Mouse (Mus musculus): ENCODE results near the gene Ptprcap. TPM values are rescaled to one million over a fixed set of nuclear protein-coding genes. Genes with fewer than 3 reads are reported as not detected.

The Ptprcap gene
- polyA plus RNA-seq, 1 experiment from 2014 or later = 0.53 TPM

DNA sequence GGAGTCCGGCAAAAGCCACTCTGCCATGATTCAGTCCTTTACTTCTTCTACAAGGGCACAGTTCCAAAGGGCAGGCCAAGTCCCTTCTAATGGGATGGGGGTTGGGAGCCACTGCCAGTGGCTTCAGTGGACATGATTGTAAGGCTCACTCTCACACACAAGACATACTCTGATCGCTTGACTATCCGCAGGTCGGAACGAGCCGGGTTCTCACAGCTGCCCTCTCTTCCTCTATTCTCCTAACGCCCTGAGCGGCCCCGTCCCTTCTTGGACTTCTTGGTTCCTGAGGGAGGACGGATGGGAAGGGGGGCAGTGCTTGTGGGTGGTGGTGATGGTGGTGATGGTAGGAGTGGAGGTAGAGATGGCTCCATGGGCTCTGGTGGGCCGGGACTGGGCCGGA lies 3.4 kb downstream of the Ptprcap start:
- H3K79me2 ChIP-seq (ENCODE audit: inconsistent target) = no peaks in the 10 kb centered on the region
- no peak overlapping the region for H3K27ac ChIP-seq
- 89% methylated on average over 11 of the region's 12 CpGs for WGBS (ENCODE audit: missing documents)
- H3K36me3 ChIP-seq (ENCODE audit: inconsistent target) = peaks cover 63% of the 10 kb centered on the region
- no peak overlapping the region for H3K4me3 ChIP-seq (ENCODE audit: inconsistent target)

DNA sequence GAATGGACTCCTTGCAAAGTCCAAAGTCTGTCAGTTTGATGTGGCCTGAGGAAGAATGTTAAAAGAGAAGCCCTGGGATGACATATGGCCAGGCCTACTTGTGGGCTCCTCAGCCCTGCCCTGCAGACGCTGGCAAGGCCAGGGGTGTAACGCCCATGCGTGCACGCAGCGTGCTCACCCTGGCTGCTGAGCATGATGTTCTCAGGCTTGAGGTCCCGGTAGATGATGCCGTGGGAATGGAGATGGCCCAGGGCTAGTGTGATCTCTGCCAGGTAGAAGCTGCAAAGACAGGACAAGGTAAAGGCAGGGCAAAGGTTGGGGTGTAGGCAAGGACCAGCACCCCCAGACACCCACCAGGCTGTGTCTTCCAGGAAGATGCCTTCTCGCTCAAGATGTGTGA lies 5.6 kb downstream of the Ptprcap start:
- Histone ChIP-seq H3K79me2 (ENCODE audit: inconsistent target) (peaks cover 12% of the 10 kb centered on the region; the same call in 1 of the 2 replicates), H3K36me3 (ENCODE audit: inconsistent target) (peaks cover 42% of the 10 kb centered on the region), H3K4me3 (ENCODE audit: inconsistent target) (no peak overlapping the region), H3K27ac (no peak overlapping the region)
- WGBS (ENCODE audit: missing documents) = 93% methylated on average over 8 of the region's 8 CpGs

DNA sequence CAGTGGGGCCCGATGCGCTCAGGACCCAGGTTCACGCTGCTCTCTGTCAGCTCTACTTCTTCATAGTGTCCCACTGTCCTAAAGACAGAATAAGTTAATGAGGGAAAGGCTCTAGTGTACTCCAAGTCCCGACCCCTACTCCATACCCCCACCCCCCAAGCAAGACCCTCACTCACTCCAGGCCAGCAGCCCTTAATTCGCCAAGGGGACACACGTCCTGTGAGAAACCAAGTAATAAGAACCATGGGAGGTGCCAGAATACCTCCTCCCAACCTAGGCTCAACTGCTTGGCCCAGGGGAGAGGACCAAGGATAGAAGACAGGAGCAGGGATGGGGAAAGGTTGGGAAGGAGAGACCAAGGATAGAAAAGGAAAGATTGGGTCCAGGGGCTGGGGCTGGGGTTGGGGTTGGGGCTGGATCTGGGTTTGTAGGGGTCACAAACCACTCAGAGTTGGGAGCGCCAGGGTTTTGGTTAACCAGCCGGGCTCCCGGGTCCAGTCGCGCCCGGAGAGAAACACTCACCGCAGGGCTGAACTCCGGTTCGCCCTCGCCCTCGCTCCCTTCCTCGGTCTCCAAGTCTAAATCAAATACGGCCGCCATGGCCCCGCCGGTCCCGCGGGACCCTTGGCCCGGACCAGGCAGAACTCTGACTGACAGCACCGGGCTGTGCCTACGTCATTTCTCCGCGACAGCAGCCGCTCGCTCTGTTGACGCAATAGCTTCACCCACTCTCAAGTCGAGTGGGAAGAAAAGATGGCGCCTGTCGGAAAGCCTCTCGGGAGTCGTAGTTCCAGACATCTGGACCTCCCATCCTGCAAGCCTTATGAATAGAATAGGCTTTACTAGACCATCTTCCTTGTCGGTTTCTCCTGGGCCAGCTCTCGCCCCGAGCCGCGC lies 9.5 kb downstream of the Ptprcap start, which contains the start of gene Rps6kb2:
Gene Rps6kb2, minus strand, starts transcription at position 709 of the 897 bp plus-strand sequence.
- peaks cover 30% of the 10 kb centered on the region for H3K36me3 ChIP-seq (ENCODE audit: inconsistent target)
- peak within 1 kb of the TSS; percentile 84 for H3K4me3 ChIP-seq (ENCODE audit: inconsistent target)
- peak within 1 kb of the TSS; percentile 36 for H3K27ac ChIP-seq
- 9% methylated on average over 42 of the region's 42 CpGs for WGBS (ENCODE audit: missing documents)
- H3K79me2 ChIP-seq (ENCODE audit: inconsistent target) = peaks cover 12% of the 10 kb centered on the region; the same call in 1 of the 2 replicates

DNA sequence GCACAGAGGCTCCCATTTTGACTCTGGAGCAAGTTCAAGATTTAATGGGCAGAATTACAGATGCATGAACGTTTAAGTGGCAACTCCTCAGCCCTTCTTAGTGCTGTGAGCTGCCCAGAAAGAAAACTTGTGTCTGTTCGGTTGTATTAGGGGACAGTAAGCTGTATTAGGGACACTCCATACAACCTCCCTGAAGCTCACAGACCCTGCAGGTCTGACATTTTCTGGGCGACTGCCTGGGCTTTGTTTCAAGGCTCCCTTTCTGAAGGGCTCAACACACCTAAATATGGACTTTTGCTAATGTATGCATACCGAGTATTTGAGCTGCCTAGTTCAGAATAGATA lies 10.1 kb downstream of the Ptprcap start:
- H3K4me3 ChIP-seq (ENCODE audit: inconsistent target) = peak overlapping the region; percentile 84
- H3K27ac ChIP-seq = peak overlapping the region; percentile 36
- H3K79me2 ChIP-seq (ENCODE audit: inconsistent target) = peaks cover 12% of the 10 kb centered on the region; the same call in 1 of the 2 replicates
- peaks cover 25% of the 10 kb centered on the region for H3K36me3 ChIP-seq (ENCODE audit: inconsistent target)
- WGBS (ENCODE audit: missing documents) = 39% methylated on average over 4 of the region's 4 CpGs

DNA sequence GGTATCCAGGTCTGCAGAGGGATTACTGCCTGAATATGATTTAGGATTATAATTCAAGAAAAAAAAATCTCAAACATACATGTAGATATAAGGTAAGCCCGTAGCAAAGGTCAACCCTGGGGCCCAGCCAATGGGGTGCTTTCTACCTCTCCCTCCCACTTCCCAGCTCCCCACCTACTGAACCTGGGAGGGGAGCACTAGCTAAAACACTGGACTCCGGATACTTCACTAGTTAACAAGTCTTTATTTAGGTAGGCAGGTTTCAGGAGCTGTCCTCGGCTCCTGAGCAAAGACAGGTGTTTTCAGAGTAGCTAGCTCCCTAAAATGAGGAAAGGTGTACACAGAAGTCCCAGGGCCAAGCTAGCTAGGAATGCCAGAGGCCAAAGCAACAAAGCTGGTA lies 10.7 kb downstream of the Ptprcap start:
- H3K79me2 ChIP-seq (ENCODE audit: inconsistent target) = peaks cover 12% of the 10 kb centered on the region; the same call in 1 of the 2 replicates
- H3K36me3 ChIP-seq (ENCODE audit: inconsistent target) = peaks cover 19% of the 10 kb centered on the region
- H3K4me3 ChIP-seq (ENCODE audit: inconsistent target) = no peak overlapping the region
- peak overlapping the region; percentile 7; the same call in 1 of the 2 replicates for H3K27ac ChIP-seq
- WGBS (ENCODE audit: missing documents) = 92% methylated on average over 3 of the region's 3 CpGs

DNA sequence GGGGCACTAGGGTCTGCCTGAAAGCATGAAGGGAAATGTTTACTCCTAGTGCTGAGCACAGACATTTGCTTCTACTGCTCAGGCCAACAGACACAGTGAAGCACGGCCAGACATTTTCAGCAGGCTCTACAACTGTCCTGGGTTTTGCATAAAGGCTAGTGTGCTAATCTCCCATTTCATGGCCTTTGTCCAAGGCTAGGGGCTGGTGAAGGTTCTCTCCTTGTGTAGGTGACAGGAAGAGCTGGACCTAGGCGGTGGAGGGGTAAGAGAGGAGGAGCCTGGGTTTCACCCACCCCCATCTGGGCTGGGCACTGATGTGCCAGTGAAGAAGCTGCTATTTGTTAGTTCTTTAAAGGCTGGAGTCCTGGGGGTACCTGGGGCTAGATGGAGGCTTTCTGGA lies 11.3 kb downstream of the Ptprcap start:
- 0 out of 2 replicates have a peak overlapping the region, but pooled peaks have one; percentile 7 for H3K27ac ChIP-seq
- no peak overlapping the region for H3K4me3 ChIP-seq (ENCODE audit: inconsistent target)
- peaks cover 13% of the 10 kb centered on the region for H3K36me3 ChIP-seq (ENCODE audit: inconsistent target)
- H3K79me2 ChIP-seq (ENCODE audit: inconsistent target) = peaks cover 12% of the 10 kb centered on the region; the same call in 1 of the 2 replicates
- 37% methylated on average over 2 of the region's 2 CpGs for WGBS (ENCODE audit: missing documents)

DNA sequence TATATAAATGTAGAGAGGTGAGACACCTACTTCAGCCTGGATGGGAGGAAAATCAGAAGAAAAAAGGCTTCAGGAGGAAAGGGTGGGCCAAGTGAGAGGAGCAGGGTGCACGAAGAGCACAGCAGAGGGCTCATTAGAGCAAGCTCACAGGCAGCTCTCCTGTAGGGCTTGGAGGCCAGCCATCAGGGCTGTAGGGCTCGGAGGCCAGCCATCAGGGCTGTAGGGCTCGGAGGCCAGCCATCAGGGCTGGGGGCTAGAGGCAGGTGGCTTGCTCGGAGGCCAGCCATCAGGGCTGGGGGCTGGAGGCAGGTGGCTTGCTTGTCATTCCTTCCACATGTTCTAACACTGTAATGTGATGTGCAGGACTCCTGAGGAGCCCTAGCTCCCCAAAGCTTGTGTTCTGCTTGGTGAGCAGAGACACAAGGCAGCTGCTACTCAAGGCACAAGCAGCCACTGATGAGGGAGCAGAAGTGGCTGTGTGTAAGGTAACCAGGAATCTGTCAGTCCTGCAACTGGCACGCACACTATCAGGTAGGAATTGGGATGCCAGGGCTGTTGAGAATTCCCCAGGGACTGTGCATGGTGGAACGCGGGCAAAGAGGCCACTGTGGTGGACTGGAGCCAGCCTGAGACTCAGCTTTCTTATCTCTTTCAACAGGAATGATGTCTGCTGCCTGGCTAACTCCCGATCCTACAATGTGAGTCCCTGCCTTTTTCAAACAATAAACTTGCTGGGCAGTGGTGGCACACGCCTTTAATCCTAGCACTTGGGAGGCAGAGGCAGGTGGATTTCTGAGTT lies 13.5 kb downstream of the Ptprcap start:
- Histone ChIP-seq H3K27ac (no peak overlapping the region), H3K4me3 (ENCODE audit: inconsistent target) (no peak overlapping the region), H3K79me2 (ENCODE audit: inconsistent target) (peaks cover 11% of the 10 kb centered on the region; the same call in 1 of the 2 replicates), H3K36me3 (ENCODE audit: inconsistent target) (no peaks in the 10 kb centered on the region)
- 95% methylated on average over 9 of the region's 9 CpGs for WGBS (ENCODE audit: missing documents)

DNA sequence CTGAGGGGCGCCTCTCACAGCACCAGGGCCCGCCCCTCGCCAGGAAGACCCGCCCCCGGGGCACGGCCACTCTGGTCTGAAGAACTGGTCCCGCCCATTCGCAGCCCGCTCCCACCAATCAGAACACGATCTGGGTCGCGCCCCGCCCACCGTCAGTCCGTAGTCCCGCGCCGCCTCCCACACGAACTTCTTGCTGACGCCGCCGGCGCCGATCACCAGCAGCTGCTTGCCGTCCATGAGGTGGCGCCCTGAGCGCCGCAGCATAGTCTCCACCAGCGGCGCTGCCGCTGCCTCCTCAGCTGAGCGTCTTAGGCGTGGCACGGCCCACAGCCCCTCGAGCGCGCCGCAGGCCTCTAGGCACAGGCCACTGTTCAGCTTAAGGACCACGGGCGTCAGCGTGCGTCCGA lies 16.0 kb downstream of the Ptprcap start:
- WGBS (ENCODE audit: missing documents) = under 1% methylated on average over 40 of the region's 43 CpGs
- no peak overlapping the region for H3K27ac ChIP-seq
- peak overlapping the region; percentile 21; the same call in 1 of the 2 replicates for H3K4me3 ChIP-seq (ENCODE audit: inconsistent target)
- no peaks in the 10 kb centered on the region for H3K36me3 ChIP-seq (ENCODE audit: inconsistent target)
- H3K79me2 ChIP-seq (ENCODE audit: inconsistent target) = no peaks in the 10 kb centered on the region

DNA sequence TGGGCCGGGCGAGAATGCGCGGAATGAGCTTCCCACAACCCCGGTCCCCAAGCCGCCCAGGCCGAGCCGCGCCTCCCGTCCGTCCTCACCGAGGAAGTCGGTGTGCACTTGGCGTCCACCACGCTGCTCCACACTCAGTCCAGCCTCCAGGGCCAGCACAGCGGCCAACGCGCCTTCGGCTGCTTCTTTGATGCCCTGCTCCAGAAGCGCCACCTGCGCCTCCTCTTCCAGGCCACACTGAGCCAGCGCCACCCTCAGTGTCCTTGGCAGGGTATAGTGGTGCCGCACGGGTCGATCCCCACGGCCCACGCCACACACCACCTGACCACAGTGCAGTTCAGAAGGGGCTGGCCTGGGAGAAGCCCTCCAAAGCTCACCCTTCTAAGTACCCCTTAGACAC lies 16.4 kb downstream of the Ptprcap start:
- WGBS (ENCODE audit: missing documents) = 12% methylated on average over 27 of the region's 27 CpGs
- Histone ChIP-seq H3K27ac (0 out of 2 replicates have a peak overlapping the region, but pooled peaks have one; percentile 4), H3K4me3 (ENCODE audit: inconsistent target) (peak overlapping the region; percentile 1; the same call in 1 of the 2 replicates), H3K36me3 (ENCODE audit: inconsistent target) (no peaks in the 10 kb centered on the region), H3K79me2 (ENCODE audit: inconsistent target) (no peaks in the 10 kb centered on the region)

DNA sequence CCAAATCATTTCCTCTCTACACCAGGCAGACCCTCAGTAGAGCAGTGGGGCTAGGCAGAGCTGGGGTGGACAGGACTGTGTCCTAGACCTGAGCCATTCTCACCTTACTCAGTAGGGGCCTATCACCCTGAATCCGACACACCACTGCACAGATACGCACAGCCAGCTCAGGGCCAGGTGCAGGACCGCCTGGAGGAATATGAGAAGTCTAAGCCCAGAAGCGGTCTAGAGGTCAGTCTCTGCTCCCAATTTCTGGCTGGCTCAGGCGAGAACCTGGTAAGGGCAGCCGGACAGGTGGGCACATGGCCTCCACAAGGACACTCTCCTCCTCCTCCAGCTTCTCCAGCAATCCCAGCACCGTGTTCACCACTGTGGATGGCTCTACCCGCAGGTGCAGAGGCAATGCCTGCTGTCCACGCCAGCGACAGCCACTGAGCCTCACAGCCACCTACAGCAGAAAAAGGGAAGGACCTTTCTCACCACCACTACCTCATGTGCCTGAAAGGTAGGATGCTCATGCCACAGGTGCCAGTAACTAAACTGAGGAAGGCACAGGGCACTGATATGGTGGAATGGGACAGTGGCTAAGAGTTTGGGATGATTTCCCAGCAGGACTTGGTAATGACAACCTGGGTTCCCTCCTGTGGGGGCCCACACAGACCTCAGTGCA lies 17.5 kb downstream of the Ptprcap start:
- WGBS (ENCODE audit: missing documents) = 91% methylated on average over 10 of the region's 10 CpGs
- H3K4me3 ChIP-seq (ENCODE audit: inconsistent target) = no peak overlapping the region
- H3K36me3 ChIP-seq (ENCODE audit: inconsistent target) = no peaks in the 10 kb centered on the region
- H3K79me2 ChIP-seq (ENCODE audit: inconsistent target) = no peaks in the 10 kb centered on the region
- H3K27ac ChIP-seq = no peak overlapping the region

DNA sequence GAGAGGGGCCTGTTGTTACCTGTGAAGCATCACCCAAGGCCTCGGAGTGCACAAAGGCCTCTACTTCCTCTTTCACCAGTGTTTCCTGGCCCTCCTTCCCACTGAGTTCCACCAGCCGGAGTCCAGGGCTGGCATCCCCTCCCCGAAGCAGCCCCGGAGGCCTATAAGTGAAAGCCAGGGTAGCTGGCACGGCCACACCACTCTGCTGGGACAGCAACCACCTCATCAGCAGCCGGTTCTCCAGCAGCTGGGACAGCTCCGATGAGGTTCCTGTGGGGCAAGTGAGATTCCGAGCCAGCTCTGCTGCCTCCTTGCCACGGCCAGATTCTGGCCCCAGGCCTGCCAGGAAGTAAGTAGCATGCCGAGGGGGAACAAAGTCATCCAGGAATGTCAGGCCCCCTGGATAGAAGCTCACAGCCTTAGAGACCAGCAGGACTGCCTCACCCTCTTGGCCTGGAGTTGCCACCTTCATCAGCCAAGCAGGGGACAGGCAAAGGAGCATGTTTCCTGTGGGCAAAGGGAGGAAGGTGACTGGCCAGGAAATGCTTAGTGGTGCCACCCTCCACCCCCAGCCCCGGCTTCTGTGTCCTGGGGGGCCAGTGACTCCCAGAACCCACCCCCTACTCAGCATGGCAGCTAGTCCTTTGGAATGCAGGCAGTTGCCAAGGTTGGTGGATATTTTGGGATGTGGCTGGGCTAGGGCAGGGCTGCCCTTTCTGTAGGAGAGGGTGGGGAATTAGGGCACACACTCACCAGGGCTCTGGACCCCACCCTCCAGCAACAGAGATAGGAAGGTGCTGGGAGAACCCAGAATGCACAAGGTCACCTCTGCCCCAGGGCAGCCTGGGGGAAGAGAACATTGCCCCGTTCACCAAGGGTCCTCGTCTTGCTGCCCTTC lies 18.2 kb downstream of the Ptprcap start:
- Histone ChIP-seq H3K36me3 (ENCODE audit: inconsistent target) (no peaks in the 10 kb centered on the region), H3K4me3 (ENCODE audit: inconsistent target) (no peak overlapping the region), H3K27ac (no peak overlapping the region), H3K79me2 (ENCODE audit: inconsistent target) (no peaks in the 10 kb centered on the region)
- 48% methylated on average over 13 of the region's 13 CpGs for WGBS (ENCODE audit: missing documents)

DNA sequence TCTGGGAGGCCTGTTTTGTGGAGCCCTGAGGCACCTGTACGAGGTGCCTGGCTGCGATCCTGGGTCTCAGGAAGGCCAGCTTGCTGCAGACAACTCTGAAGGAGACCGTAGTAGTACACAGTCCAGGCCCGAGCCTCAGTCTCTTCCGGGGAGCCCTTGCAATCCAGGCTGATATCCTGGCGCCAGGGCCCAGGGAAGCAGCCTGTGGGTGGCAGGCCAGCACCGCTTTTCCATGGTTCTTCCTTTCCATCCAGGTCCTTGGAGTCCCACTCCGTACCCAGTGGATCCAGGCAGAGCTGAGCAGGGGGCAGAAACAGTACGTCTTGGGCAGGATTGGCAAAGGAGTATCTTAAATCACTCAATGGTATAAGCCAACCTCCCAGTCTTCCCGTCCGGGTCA lies 19.5 kb downstream of the Ptprcap start:
- Histone ChIP-seq H3K27ac (no peak overlapping the region), H3K79me2 (ENCODE audit: inconsistent target) (no peaks in the 10 kb centered on the region), H3K36me3 (ENCODE audit: inconsistent target) (no peaks in the 10 kb centered on the region), H3K4me3 (ENCODE audit: inconsistent target) (no peak overlapping the region)
- 89% methylated on average over 11 of the region's 11 CpGs for WGBS (ENCODE audit: missing documents)

DNA sequence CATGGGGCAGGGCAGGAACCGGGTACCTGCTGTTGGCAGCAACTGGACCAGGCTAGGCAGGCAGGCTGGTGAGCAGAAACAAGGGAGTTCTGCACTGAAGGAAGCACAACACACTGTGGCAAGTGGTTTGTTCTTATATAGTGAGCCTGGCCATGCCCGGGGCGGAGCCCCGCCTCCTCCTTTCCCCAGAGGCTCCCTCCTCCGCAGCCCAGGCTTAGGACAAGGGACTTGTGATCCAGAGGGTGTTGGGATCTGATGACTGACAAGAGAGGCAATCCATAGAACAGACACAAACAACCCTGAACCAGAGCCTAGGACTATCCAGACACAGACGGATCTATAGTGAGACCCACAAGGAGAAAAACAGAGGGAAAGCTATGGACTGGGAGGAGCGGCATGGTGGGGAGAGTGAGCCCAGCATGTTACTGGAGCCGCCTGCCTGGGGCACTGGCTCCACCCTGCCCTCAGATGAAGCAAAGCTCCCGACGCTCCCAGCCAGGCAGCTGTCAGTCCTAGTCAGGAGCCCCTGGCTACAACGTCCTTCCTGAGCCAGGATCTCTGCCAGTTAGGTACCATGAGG lies 22.1 kb downstream of the Ptprcap start, which contains the start of gene Carns1:
Gene Carns1, minus strand, starts transcription at position 112 of the 580 bp plus-strand sequence.
- Histone ChIP-seq H3K4me3 (ENCODE audit: inconsistent target) (no peak within 1 kb of the TSS), H3K79me2 (ENCODE audit: inconsistent target) (no peaks in the 10 kb centered on the region), H3K27ac (no peak within 1 kb of the TSS), H3K36me3 (ENCODE audit: inconsistent target) (no peaks in the 10 kb centered on the region)
- WGBS (ENCODE audit: missing documents) = 92% methylated on average over 11 of the region's 11 CpGs

Measured in macrophage (primary cell).